Mouse (Mus musculus) erythroblast, adult 5-6 weeks (primary cell): ENCODE data around the gene Nxph4. TPM values are rescaled to one million over a fixed set of nuclear protein-coding genes. Genes with fewer than 3 reads are reported as not detected.

Experiments used
- ATAC-seq: replicated peaks from 2 replicates; pipeline ENCODE4 v1.8.0; 2016; ENCODE audit warnings: moderate number of reproducible peaks, mild to moderate bottlenecking, moderate TSS enrichment, inconsistent platforms; ENCODE audit not compliant: poor library complexity, low FRiP score, severe bottlenecking
- total RNA-seq, 2 experiments: library from RNA; stranded (forward) in 1 of 2; stranded (reverse) in 1 of 2; fragments of 150-400 nt in 1 of 2; fragments of 200-764, 138-1000 nt in 1 of 2; gene quantifications; 2 replicates each; pipeline versions ENCODE4 v1.2.3 to v1.2.4; 2015 to 2017; ENCODE audit warnings: low replicate concordance in 2 of 2

Nxph4 gene
- total RNA-seq, 2 experiments from 2014 or later: not detected

- ATAC-seq: no peak
Measured at GRCm38 (mm10) chr10:127517941-127518340, 16.4 kb downstream of the Nxph4 start.

- no peak for ATAC-seq
Measured at GRCm38 (mm10) chr10:127516576-127517260, 17.6 kb downstream of the Nxph4 start.

GRCm38 (mm10) chr10:127515983-127516459, 18.3 kb downstream of the Nxph4 start:
- ATAC-seq: no peak

- no peak for ATAC-seq
Measured at GRCm38 (mm10) chr10:127515271-127515982, 18.9 kb downstream of the Nxph4 start.

GRCm38 (mm10) chr10:127514764-127515163, 19.6 kb downstream of the Nxph4 start, which contains the start of gene Ndufa4l2:
Gene Ndufa4l2 (plus strand): TSS chr10:127514967.
- no peak for ATAC-seq

- ATAC-seq: no peak
Measured at GRCm38 (mm10) chr10:127514111-127514698, 20.2 kb downstream of the Nxph4 start.

GRCm38 (mm10) chr10:127513501-127514091, 20.8 kb downstream of the Nxph4 start:
- no peak for ATAC-seq

GRCm38 (mm10) chr10:127512813-127513212, 21.5 kb downstream of the Nxph4 start:
- ATAC-seq: peak; percentile 85

GRCm38 (mm10) chr10:127512307-127512666, 22.1 kb downstream of the Nxph4 start:
- ATAC-seq: no peak

GRCm38 (mm10) chr10:127511634-127512306, 22.6 kb downstream of the Nxph4 start:
- no peak for ATAC-seq

GRCm38 (mm10) chr10:127510895-127511617, 23.3 kb downstream of the Nxph4 start:
- no peak for ATAC-seq

GRCm38 (mm10) chr10:127509837-127510701, 24.3 kb downstream of the Nxph4 start:
- no peak for ATAC-seq

- ATAC-seq: peak; percentile 57; the same call in 1 of the 2 replicates
Measured at GRCm38 (mm10) chr10:127509051-127509836, 25.1 kb downstream of the Nxph4 start.

GRCm38 (mm10) chr10:127508239-127508638, 26.1 kb downstream of the Nxph4 start:
- no peak for ATAC-seq

GRCm38 (mm10) chr10:127500894-127501893, 33.2 kb downstream of the Nxph4 start, which contains the start of gene Stac3:
Gene Stac3 (plus strand): TSS chr10:127501686.
- no peak for ATAC-seq

GRCm38 (mm10) chr10:127500042-127500441, 34.3 kb downstream of the Nxph4 start:
- no peak for ATAC-seq
